Mouse (Mus musculus) C2C12 (cell line): ENCODE measurements around the gene Snrnp70.

Source experiments
- CTCF ChIP-seq: IDR thresholded peaks from one replicate; pipeline ENCODE4 v1.5.1; 2011; ENCODE audit not compliant: control insufficient read depth, insufficient read depth, insufficient read length
- USF1 ChIP-seq: IDR thresholded peaks from one replicate; pipeline ENCODE4 v1.6.1; 2011; ENCODE audit warnings: low read depth, mild to moderate bottlenecking, control low read depth, moderate library complexity

- TF ChIP-seq USF1 = no peak
- no peak for TF ChIP-seq CTCF
Observed at GRCm38 (mm10) chr7:45412421-45412820, 16.9 kb upstream of the Snrnp70 start.
